Mouse (Mus musculus) midbrain, embryonic 10.5 days (tissue): ENCODE results near the gene Spic. TPM values are rescaled to one million over a fixed set of nuclear protein-coding genes. Genes with fewer than 3 reads are reported as not detected.
"Not testable (repeated sequence)": the region's sequence is repeated elsewhere in the genome, so short reads cannot be mapped to it uniquely, and the experiment has no call there.

Source experiments
- DNase-seq: peaks from one replicate; pipeline ENCODE4 v3.0.0-alpha.2; 2017; ENCODE audit warnings: low spot score
- H3K27ac ChIP-seq: fragments of 300-500 bp; sonication (generic); replicated peaks from 2 replicates; pipeline ENCODE4 v1.5.1; 2016; ENCODE audit warnings: mild to moderate bottlenecking
- H3K27me3 ChIP-seq: fragments of 300-500 bp; sonication (generic); 2 replicates; pipeline ENCODE4 v1.6.1; 2016; ENCODE audit warnings: low read depth, mild to moderate bottlenecking; ENCODE audit not compliant: poor library complexity, severe bottlenecking
- H3K36me3 ChIP-seq: fragments of 300-500 bp; sonication (generic); 2 replicates; pipeline ENCODE4 v1.6.1; 2016; ENCODE audit warnings: mild to moderate bottlenecking, moderate library complexity
- H3K4me1 ChIP-seq: fragments of 300-500 bp; sonication (generic); 2 replicates; pipeline ENCODE4 v1.6.1; 2016
- H3K4me3 ChIP-seq: fragments of 300-500 bp; sonication (generic); 2 replicates; pipeline ENCODE4 v1.5.1; 2016; ENCODE audit warnings: mild to moderate bottlenecking, moderate library complexity
- H3K9me3 ChIP-seq: fragments of 300-500 bp; sonication (generic); replicated peaks from 2 replicates; pipeline ENCODE4 v1.6.1; 2016; ENCODE audit warnings: mild to moderate bottlenecking
- WGBS: fragments of 180-500 bp; shearing (Covaris S2); methylation state at CpG from one replicate; pipeline ENCODE4 v1.1.7; 2016; 5-methylcytosine and 5-hydroxymethylcytosine counted together
- polyA plus RNA-seq: library from polyadenylated mRNA; unstranded; fragments of >200 nt; fragmentation: Nextera tagmentation; extraction: Ambion mirVana; gene quantifications from 2 replicates; pipeline ENCODE4 v1.2.1, GENCODE M21; 2016

Spic gene
- polyA plus RNA-seq, 1 experiment from 2014 or later = not detected

DNA sequence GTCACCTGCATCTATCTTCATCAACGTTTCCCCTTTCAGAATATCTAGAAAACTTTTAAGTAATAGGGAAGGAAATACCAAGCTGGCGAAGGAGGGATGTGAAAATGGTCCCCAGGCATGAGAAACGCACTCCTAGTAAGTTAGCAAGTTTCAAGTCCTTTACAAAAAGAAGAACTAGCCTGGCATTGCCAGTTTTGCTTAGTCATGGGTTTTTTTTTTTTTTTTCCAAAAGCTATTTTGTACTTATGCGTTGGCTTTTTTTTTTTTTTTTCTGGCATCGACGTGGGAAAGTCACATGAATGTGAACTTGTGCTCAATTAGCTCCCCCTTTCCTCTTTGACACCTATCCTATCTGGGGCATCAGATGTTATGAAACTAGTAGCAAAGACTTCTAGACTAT lies 27.5 kb upstream of the Spic start:
- Histone ChIP-seq H3K36me3 (no peaks in the 10 kb centered on the region), H3K4me1 (no peaks in the 10 kb centered on the region), H3K27me3 (no peaks in the 10 kb centered on the region), H3K9me3 (no peaks in the 10 kb centered on the region), H3K27ac (no peak overlapping the region), H3K4me3 (no peak overlapping the region)
- no peak for DNase-seq
- 89% methylated on average over 6 of the region's 6 CpGs for WGBS

DNA sequence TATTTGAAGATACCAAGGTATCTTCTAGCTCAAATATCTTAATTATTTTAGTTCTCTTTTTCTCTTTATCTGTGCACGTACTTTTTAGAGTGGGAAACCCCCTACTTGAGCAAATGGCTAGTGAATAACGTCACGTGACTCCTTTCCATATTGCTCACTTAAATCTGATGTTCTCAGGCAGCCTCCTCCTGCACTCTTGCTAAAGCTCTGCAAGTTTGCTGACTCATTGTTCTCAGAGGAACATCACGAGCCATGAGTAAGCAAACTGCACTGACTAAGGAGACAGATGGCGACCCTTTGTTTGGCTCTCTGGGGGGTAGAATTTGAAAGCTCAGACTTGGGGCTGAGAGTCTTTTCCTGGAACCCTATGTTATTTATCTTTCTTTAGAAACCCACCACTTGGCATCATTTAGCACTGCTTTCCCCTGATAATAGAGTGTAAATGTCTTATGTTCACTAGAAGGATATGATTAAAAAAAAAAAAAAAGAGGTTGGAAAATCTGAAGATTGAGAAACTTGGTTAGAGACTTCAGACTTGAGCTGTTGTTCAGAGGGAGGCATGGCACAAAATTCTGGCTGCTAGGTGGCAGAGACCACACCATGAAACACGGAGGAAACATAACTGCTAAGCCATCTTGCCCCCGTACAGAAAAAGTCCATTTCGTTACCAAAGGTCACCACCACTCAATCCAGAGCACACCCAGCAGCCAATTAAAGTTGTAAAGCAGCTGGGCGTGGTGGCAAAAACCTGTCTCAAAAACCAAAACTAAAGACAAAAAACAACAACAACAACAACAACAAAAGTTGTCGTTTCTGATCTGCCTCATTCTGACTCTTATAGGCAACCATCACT lies 24.1 kb upstream of the Spic start:
- WGBS = 69% methylated on average over 10 of the region's 10 CpGs
- H3K4me1 ChIP-seq = no peaks in the 10 kb centered on the region
- no peaks in the 10 kb centered on the region; the same call in 1 of the 2 replicates for H3K9me3 ChIP-seq
- no peaks in the 10 kb centered on the region for H3K27me3 ChIP-seq
- no peaks in the 10 kb centered on the region for H3K36me3 ChIP-seq
- no peak for DNase-seq
- no peak overlapping the region for H3K4me3 ChIP-seq
- no peak overlapping the region for H3K27ac ChIP-seq

DNA sequence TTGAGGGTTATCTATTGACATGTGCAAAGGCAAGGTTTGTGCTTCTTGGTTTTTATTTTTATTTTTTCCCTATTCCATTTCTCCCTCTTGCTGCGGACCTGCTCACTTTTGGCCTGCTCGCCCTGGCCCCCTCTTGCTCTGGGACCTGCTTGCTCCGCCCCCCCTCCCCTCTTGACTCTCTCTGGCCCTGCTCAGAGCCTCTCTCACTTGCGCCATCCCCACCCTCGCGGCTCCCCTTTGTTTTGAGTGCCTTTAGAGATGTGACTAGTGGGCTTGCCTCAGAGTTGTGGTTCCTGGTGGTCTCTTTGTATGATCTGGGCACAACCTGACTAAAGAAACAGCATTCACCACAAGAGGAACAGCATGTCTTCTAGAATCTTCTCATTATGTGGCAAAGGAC lies 16.1 kb upstream of the Spic start:
- Histone ChIP-seq H3K9me3 (no peaks in the 10 kb centered on the region; the same call in 1 of the 2 replicates), H3K4me3 (no peak overlapping the region), H3K4me1 (no peaks in the 10 kb centered on the region), H3K27ac (no peak overlapping the region), H3K27me3 (no peaks in the 10 kb centered on the region), H3K36me3 (no peaks in the 10 kb centered on the region)
- 72% methylated on average over 6 of the region's 6 CpGs for WGBS
- DNase-seq = no peak

DNA sequence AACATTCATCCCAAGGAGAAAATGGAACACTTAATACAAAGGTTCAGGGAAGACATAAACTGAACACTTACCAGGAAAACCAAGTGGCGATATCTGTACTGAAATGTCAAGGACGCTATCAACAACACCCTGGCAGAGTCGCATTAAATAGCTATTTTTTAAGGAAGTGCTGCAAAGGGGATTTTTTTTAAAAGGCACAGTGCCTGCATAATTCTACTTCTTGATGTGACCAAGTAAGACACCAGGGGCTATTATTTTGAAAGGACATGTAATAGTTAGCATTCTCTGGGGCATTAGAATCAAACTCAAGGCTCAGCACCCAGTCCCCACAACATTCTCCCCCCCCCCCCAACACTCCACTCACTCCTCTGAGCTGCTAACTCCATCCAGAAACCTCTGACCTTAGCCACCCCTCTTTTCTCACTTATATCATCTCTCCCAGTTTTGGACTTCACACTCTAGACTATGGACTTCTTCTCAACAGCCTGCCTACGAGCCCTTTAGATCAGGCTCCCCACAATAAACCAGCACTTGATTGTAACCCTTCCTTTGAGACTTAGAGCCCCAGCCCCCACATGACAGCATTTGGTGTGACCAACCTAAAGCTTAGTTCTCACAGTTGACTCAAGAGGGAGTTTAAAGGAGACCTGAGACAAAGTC lies 1.8 kb downstream of the Spic start:
- Histone ChIP-seq H3K4me1 (no peaks in the 10 kb centered on the region), H3K9me3 (no peaks in the 10 kb centered on the region), H3K27ac (no peak overlapping the region), H3K36me3 (no peaks in the 10 kb centered on the region), H3K4me3 (no peak overlapping the region), H3K27me3 (no peaks in the 10 kb centered on the region)
- WGBS = 88% methylated on average over 4 of the region's 4 CpGs
- DNase-seq = no peak

DNA sequence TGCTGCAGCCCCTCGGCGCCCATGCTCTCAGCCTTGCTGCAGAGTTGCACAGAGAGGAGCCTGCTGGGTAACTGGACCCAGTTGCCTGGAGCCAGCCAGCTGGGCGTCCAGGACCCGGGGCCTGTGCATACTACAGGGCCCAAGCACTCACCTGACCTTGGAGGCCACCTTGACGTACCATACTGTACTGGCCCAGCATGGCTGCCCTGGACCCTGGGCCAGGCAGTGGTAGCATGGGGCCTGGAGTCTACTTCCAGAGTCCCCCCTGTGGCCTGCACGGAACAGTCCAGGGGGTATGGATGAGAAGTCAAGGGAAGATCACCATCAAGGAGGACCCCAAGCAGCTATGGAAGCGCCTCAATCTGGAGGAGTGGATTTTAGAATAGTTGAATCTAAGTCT lies 12.0 kb downstream of the Spic start:
- no peak overlapping the region for H3K27ac ChIP-seq
- H3K9me3 ChIP-seq = no peaks in the 10 kb centered on the region
- no peaks in the 10 kb centered on the region for H3K36me3 ChIP-seq
- no peak overlapping the region for H3K4me3 ChIP-seq
- H3K27me3 ChIP-seq = no peaks in the 10 kb centered on the region
- no peak for DNase-seq
- H3K4me1 ChIP-seq = no peaks in the 10 kb centered on the region
- WGBS = 89% methylated on average over 7 of the region's 7 CpGs

DNA sequence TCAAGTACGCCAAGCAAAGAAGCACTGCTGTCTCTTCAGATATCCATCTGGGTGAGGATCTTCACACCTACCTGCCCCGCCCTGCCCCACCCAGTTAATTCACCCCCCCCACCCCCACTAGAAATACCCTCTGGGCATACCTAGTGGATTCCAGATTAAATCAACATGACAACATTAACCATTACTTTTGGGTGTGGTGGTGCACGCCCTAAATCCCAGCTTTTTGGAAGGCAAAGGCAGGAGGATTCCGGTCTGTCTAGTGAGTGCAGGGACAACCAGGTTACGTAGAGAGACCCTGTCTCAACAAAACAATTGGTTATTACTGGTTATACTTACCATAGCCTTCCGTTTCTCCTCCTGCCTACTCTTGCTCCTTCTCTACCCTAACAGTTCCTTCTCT lies 12.7 kb downstream of the Spic start:
- Histone ChIP-seq H3K9me3 (no peaks in the 10 kb centered on the region), H3K4me3 (no peak overlapping the region), H3K27ac (no peak overlapping the region), H3K27me3 (no peaks in the 10 kb centered on the region), H3K36me3 (no peaks in the 10 kb centered on the region), H3K4me1 (no peaks in the 10 kb centered on the region)
- WGBS = 93% methylated on average over 6 of the region's 6 CpGs
- DNase-seq = no peak

DNA sequence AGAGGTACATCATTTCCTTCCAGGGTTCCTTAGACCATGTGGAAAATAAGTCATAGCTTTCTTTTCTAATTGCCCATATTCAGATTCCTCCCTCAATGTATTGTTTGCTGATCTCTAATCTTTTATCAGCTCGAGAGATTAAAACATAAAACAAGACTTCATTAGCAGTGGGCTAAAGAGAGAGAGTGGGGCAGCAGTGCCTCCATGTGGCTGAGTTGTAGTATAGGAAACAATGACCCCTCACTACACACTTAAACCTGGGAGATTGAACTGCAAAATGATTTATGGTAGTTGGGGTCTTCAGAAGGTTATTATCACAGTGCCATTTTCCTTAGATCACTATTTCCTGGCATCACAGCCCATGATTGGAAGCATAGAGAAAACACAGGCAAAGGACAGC lies 15.1 kb downstream of the Spic start:
- Histone ChIP-seq H3K27me3 (no peaks in the 10 kb centered on the region), H3K27ac (no peak overlapping the region), H3K36me3 (no peaks in the 10 kb centered on the region), H3K4me3 (no peak overlapping the region), H3K9me3 (no peaks in the 10 kb centered on the region), H3K4me1 (no peaks in the 10 kb centered on the region)
- DNase-seq = no peak
- 53% methylated on average over 1 of the region's 1 CpGs for WGBS

DNA sequence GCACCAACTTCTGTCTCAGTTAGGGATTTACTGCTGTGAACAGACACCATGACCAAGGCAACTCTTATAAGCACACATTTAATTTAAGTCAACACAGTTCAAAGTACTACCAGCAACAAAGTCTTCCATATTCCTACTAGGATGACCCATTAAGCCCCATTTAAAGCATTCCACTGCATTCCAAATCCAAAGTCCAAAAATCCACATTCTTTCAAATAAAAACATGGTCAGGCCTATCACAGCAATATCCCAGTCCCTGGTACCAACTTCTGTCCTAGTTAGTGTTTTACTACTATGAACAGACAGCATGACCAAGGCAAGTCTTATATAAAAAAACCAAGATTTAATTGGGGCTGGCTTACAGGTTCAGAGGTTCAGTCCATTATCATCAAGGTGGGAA lies 21.0 kb downstream of the Spic start:
- H3K4me3 ChIP-seq, H3K9me3 ChIP-seq, H3K4me1 ChIP-seq, H3K27me3 ChIP-seq, DNase-seq, H3K27ac ChIP-seq, H3K36me3 ChIP-seq: not testable (repeated sequence)

DNA sequence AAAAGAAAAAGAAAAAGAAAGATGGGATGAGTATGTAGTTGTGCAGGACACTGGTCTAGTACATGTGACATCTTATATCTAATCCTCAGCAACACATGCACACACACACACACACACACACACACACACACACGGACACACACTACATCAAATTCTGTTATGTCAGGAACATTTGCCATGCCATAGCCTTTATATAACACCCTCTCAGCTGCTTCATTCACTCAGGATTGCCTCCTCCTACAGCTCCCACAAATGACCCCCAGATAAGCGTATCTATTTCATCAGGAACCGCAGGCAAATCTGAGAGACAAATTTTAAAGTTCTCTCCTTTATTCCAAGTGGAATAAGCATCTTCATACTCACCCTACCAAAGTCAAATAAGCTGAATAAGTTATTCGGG lies 25.9 kb downstream of the Spic start:
- Histone ChIP-seq H3K27ac (no peak overlapping the region), H3K4me1 (no peaks in the 10 kb centered on the region), H3K27me3 (no peaks in the 10 kb centered on the region), H3K36me3 (no peaks in the 10 kb centered on the region), H3K9me3 (no peaks in the 10 kb centered on the region), H3K4me3 (no peak overlapping the region)
- WGBS = 91% methylated on average over 4 of the region's 4 CpGs
- DNase-seq = no peak

DNA sequence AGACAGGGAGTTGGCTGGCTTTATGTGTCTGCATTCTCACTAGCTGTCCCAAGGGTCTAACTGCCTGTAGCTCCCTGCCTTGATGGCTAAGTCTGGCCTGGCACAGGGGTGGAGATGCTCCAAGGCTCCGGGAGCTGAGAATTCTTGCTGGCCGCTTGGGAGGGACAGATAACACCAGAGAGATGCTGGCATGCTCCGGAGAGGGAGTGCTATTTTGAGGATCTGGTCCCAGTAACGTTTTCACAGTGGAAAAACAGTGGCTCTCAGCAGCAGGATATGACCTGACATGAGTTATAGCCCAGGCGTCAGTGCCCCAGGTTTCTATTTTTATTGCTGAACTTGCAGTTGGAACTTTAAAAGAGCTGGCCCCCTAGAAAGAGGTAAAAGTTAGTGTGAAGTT lies 39.4 kb downstream of the Spic start:
- Histone ChIP-seq H3K36me3 (no peaks in the 10 kb centered on the region), H3K27me3 (no peaks in the 10 kb centered on the region), H3K9me3 (no peaks in the 10 kb centered on the region; the same call in 1 of the 2 replicates), H3K27ac (no peak overlapping the region), H3K4me1 (no peaks in the 10 kb centered on the region), H3K4me3 (no peak overlapping the region)
- 77% methylated on average over 5 of the region's 5 CpGs for WGBS
- DNase-seq = no peak

DNA sequence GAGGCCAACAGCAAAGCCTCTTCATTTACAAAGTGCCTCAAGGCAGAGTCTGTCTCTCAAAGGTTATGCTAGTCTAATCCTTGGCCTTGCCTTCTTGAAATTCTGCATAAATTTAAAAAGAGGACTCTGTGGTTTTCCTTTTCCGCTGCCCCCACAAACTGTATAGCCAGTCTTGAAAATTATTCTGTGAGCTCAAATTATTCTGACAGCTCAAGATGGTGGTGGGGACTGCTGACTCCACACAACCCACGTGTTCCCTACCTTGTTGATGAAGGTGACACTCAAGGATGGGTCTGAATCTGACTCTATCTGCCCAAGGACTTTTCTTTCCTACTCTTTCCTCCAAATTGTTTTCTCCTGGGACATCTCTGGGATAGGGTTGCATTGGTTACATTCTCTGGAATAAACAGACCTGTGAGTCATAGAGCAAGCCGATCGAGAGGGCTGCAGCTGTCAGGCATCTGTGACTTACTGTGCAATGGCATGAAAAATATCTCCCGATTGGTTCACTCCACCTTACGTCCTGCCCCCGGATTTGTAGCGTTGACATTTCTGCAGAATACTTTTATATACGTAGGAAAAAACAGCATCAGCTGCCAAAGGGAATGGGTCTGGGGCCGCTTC lies 53.4 kb downstream of the Spic start:
- WGBS = 89% methylated on average over 10 of the region's 10 CpGs
- no peaks in the 10 kb centered on the region for H3K4me1 ChIP-seq
- DNase-seq = no peak
- H3K27me3 ChIP-seq = no peaks in the 10 kb centered on the region
- H3K4me3 ChIP-seq = no peak overlapping the region
- H3K9me3 ChIP-seq = no peaks in the 10 kb centered on the region
- no peak overlapping the region for H3K27ac ChIP-seq
- no peaks in the 10 kb centered on the region for H3K36me3 ChIP-seq

DNA sequence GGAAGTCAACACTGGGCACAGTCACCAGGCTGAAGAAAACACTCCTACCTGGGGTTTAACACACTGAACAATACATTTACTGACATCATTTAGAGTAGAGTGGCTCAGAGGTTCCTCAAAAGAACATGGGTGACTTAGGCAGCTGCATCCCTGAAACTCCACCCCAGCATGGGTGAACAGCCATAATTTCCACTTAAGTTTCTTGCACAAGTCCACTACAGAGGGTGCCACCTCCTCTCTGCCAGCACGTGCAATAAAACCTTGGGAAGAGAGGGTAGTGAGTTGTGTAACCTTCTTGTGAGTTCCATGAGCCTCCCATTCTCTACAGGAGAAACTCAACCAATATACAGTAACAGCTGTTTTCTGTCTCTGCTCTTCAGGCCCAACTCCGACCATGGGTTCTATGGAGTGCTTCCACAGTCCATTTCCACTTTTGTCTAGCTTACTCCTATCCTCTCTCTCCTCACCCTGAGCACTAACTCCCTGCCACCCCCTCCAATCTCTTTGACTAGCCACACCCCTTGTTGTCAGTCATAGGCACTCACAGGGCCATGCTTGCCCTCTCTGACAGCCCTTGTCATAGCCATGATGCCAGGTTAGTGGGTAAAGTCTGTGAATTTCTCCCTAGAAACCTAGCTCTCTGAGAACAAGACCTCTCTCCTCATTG lies 54.0 kb downstream of the Spic start:
- H3K27me3 ChIP-seq = no peaks in the 10 kb centered on the region
- no peak overlapping the region for H3K27ac ChIP-seq
- WGBS = 83% methylated on average over 2 of the region's 2 CpGs
- no peak overlapping the region for H3K4me3 ChIP-seq
- no peaks in the 10 kb centered on the region for H3K9me3 ChIP-seq
- H3K4me1 ChIP-seq = no peaks in the 10 kb centered on the region
- DNase-seq = no peak
- H3K36me3 ChIP-seq = no peaks in the 10 kb centered on the region

DNA sequence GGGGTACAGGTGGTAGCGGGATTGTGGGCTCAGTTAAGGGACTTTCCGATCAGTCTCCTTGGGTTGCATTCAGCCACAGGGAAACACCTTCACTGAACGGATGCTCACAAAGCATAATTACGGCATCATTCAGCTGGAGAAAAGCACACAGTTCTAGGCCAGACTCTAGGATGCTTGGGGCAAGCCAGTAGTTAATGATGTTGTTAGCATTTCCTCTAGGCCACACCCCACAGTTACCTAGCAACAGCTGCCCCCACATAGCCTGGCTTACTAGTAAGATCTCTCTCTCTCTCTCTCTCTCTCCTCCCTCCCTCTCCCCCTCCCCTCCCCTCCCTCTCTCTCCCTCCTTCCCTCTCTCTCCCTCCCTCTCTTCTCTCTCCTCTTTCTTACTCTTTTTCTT lies 57.8 kb downstream of the Spic start:
- H3K36me3 ChIP-seq = no peaks in the 10 kb centered on the region
- no peaks in the 10 kb centered on the region for H3K9me3 ChIP-seq
- DNase-seq = no peak
- no peaks in the 10 kb centered on the region for H3K27me3 ChIP-seq
- no peak overlapping the region for H3K27ac ChIP-seq
- 76% methylated on average over 4 of the region's 4 CpGs for WGBS
- H3K4me3 ChIP-seq = no peak overlapping the region
- no peaks in the 10 kb centered on the region for H3K4me1 ChIP-seq
